8 mouse cellular contexts compared by ENCODE assay signal in the genomic region with DNA sequence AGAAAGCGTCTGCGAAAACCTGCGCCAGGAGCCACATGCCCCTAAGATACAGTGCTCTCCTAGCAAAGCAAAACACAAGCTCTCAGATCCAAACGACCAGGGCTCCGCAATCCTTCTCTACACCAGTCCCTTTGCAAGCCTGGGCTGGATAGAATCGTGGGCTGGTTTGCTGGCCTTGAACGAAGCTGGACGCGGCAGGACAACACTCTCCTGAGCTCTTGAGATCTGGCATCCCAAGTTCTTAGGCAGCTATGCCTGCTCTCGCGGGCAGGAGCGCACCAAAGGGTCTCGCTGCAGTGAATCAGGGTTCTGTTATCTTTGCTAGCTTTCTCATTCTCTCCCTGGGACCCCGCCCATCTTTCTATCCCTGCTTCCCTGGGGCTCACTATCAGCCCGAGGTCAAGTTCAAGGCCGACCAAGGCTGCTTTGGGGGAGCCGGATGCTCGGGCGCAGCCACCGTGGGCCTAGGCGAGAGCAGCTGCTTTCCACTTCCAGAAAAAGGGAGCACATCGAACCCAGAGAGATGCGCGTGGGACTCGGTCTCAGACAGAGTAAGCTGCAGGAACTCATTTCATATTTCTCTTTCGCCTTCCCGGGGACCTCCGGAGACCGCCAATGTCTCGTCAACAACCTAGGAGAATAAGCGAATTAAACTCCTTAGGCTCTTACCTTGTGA. TPM values are rescaled to one million over a fixed set of nuclear protein-coding genes. Genes with fewer than 3 reads are reported as not detected.
A peak's percentile ranks its signal among the peaks of the same experiment; 100 is the strongest.
DNase-seq lines count a peak whose midpoint lies in the region; ATAC-seq and TF ChIP-seq lines count a peak whose summit lies in the region.

No protein-coding gene starts in this region.

- peak overlapping the region; percentile 73 to 100 (median 74) for H3K4me3 ChIP-seq in CH12.LX (replicated peaks in 1 of 3; ENCODE audit: low read depth in 2 of 3, low read length in 2 of 3, poor library complexity in 1 of 3)
- H3K4me3 ChIP-seq in embryonic facial prominence, embryonic 12.5 days: peak overlapping the region; percentile 75
- peak overlapping the region; percentile 71 for H3K4me3 ChIP-seq in heart, embryonic 14.5 days (ENCODE audit: control insufficient read depth in 1 of 2, insufficient read depth in 1 of 2, low read depth in 1 of 2, low read length in 2 of 2)
- H3K4me3 ChIP-seq in lung, adult 2 months (replicated peaks; ENCODE audit: extremely low read depth, low read depth, low read length): peak overlapping the region; percentile 86
- H3K4me3 ChIP-seq in olfactory bulb, adult 2 months (ENCODE audit: insufficient read depth, low read depth, low read length): peak overlapping the region; percentile 91
- H3K4me3 ChIP-seq in thymus, adult 2 months (ENCODE audit: control insufficient read depth, insufficient read depth, low read length): peak overlapping the region; percentile 57

- H3K9ac ChIP-seq in CH12.LX (ENCODE audit: insufficient read depth, low read depth): peak overlapping the region; percentile 67
- peak overlapping the region; percentile 80 for H3K9ac ChIP-seq in embryonic facial prominence, embryonic 12.5 days
- H3K9ac ChIP-seq in heart, embryonic 14.5 days (ENCODE audit: low read length): peak overlapping the region; percentile 80

- under 1% methylated on average over 31 of the region's 31 CpGs for WGBS in embryonic facial prominence, embryonic 12.5 days
- under 1% methylated on average over 31 of the region's 31 CpGs for WGBS in heart, embryonic 14.5 days
- under 1% methylated on average over 31 of the region's 31 CpGs for WGBS in lung, adult 2 months
- WGBS in olfactory bulb, adult 2 months: under 1% methylated on average over 31 of the region's 31 CpGs
- under 1% methylated on average over 31 of the region's 31 CpGs for WGBS in thymus, adult 2 months

- no peak overlapping the region; the same call in 1 of the 2 replicates for H3K27ac ChIP-seq in CH12.LX (ENCODE audit: insufficient read depth, low read depth)
- H3K27ac ChIP-seq in embryonic facial prominence, embryonic 12.5 days: peak overlapping the region; percentile 88
- peak overlapping the region; percentile 91 to 92 for H3K27ac ChIP-seq in heart, embryonic 14.5 days (replicated peaks in 1 of 2; ENCODE audit: control insufficient read depth in 1 of 2, insufficient read depth in 1 of 2, low read depth in 2 of 2, low read length in 2 of 2)
- peak overlapping the region; percentile 81 for H3K27ac ChIP-seq in olfactory bulb, adult 2 months (ENCODE audit: insufficient read depth, low read depth, low read length)
- H3K27ac ChIP-seq in thymus, adult 2 months (ENCODE audit: control insufficient read depth, insufficient read depth, low read length): peak overlapping the region; percentile 73

- in situ Hi-C loops in CH12.LX (cut with MboI; ENCODE audit: low pct_ligation_motif_present, low pct_unique_long_range_greater_than_20kb, low sequenced_read_pairs): no loop called here

- H3K4me2 ChIP-seq in CH12.LX (ENCODE audit: insufficient read depth, low read depth, poor library complexity, severe bottlenecking): peak overlapping the region; percentile 52
- peak overlapping the region; percentile 69 for H3K4me2 ChIP-seq in embryonic facial prominence, embryonic 12.5 days (replicated peaks)
- peak overlapping the region; percentile 72 for H3K4me2 ChIP-seq in heart, embryonic 14.5 days (ENCODE audit: low read length)

- no peak for TF ChIP-seq CTCF in CH12.LX (conservative IDR thresholded peaks at IDR 0.05 in 1 of 2, IDR thresholded peaks at IDR 0.05 in 1 of 2; ENCODE audit: low read depth in 2 of 2, low read length in 2 of 2)
- TF ChIP-seq CTCF in lung, adult 2 months (IDR thresholded peaks at IDR 0.05; ENCODE audit: insufficient read depth, low read length): no peak
- TF ChIP-seq CTCF in olfactory bulb, adult 2 months (IDR thresholded peaks at IDR 0.05; ENCODE audit: insufficient read depth, low read depth, low read length): peak; percentile 26; the same call in 1 of the 2 replicates
- TF ChIP-seq CTCF in thymus, adult 2 months (IDR thresholded peaks at IDR 0.05; ENCODE audit: borderline replicate concordance, control insufficient read depth, extremely low read depth, insufficient read depth, low read length, poor library complexity): no peak

- TF ChIP-seq RAD21 in CH12.LX (IDR thresholded peaks at IDR 0.05; ENCODE audit: low read depth, low read length): no peak

- no peaks in the 10 kb centered on the region for H3K27me3 ChIP-seq in CH12.LX (replicated peaks)
- no peaks in the 10 kb centered on the region for H3K27me3 ChIP-seq in embryonic facial prominence, embryonic 12.5 days
- H3K27me3 ChIP-seq in heart, embryonic 14.5 days (ENCODE audit: control insufficient read depth, insufficient read depth, low read length): no peaks in the 10 kb centered on the region
- no peaks in the 10 kb centered on the region for H3K27me3 ChIP-seq in thymus, adult 2 months (ENCODE audit: control insufficient read depth, insufficient read depth, low read length)

- peaks cover 0 to 27% of the 10 kb centered on the region in 2 experiments; a peak in 2 of 4 replicates for H3K4me1 ChIP-seq in CH12.LX (ENCODE audit: control insufficient read depth in 1 of 2, insufficient read depth in 2 of 2)
- peaks cover 9% of the 10 kb centered on the region for H3K4me1 ChIP-seq in embryonic facial prominence, embryonic 12.5 days
- peaks cover 9 to 26% of the 10 kb centered on the region in 2 experiments for H3K4me1 ChIP-seq in heart, embryonic 14.5 days (ENCODE audit: control insufficient read depth in 2 of 2, insufficient read depth in 2 of 2, low read length in 2 of 2)
- H3K4me1 ChIP-seq in lung, adult 2 months (ENCODE audit: control insufficient read depth, insufficient read depth, low read length): no peaks in the 10 kb centered on the region; the same call in 1 of the 2 replicates
- no peaks in the 10 kb centered on the region for H3K4me1 ChIP-seq in olfactory bulb, adult 2 months (ENCODE audit: control insufficient read depth, insufficient read depth, low read length)
- peaks cover 8% of the 10 kb centered on the region for H3K4me1 ChIP-seq in thymus, adult 2 months (replicated peaks; ENCODE audit: control insufficient read depth, insufficient read depth, low read length)

- peak; percentile 37 for DNase-seq in CH12.LX (ENCODE audit: extremely low read depth)
- DNase-seq in adrenal gland, postnatal 25 days: peak; percentile 47
- DNase-seq in kidney, postnatal 14 days: peak; percentile 46
- peak; percentile 59 for DNase-seq in lung, adult 2 months
- DNase-seq in thymus, adult 2 months: peak; percentile 57

- dilution Hi-C loops in CH12.LX (cut with MboI; ENCODE audit: extremely low pct_ligation_motif_present, extremely low pct_unique_long_range_greater_than_20kb, low sequenced_read_pairs): no loop called here

- no peaks in the 10 kb centered on the region for H3K36me3 ChIP-seq in CH12.LX (replicated peaks in 1 of 2; ENCODE audit: control insufficient read depth in 1 of 2, insufficient read depth in 1 of 2, low read length in 1 of 2)
- H3K36me3 ChIP-seq in embryonic facial prominence, embryonic 12.5 days: no peaks in the 10 kb centered on the region
- no peaks in the 10 kb centered on the region for H3K36me3 ChIP-seq in heart, embryonic 14.5 days (ENCODE audit: control insufficient read depth, insufficient read depth, low read length)
- H3K36me3 ChIP-seq in thymus, adult 2 months (ENCODE audit: control insufficient read depth, insufficient read depth, low read length): no peaks in the 10 kb centered on the region

- 0 out of 2 replicates have a peak, but pooled peaks have one; percentile 14 for ATAC-seq in embryonic facial prominence, embryonic 12.5 days (ENCODE audit: insufficient number of reproducible peaks, insufficient read depth, low FRiP score, low TSS enrichment)
- no peak for ATAC-seq in heart, embryonic 14.5 days (ENCODE audit: insufficient number of reproducible peaks, insufficient read depth, low FRiP score, low read depth)

- H3K79me2 ChIP-seq in CH12.LX (replicated peaks; ENCODE audit: control insufficient read depth, extremely low read depth, insufficient read depth, poor library complexity, severe bottlenecking): peaks cover 15% of the 10 kb centered on the region

- no peaks in the 10 kb centered on the region for H3K9me3 ChIP-seq in CH12.LX (replicated peaks; ENCODE audit: low read length)
- H3K9me3 ChIP-seq in embryonic facial prominence, embryonic 12.5 days: no peaks in the 10 kb centered on the region
- no peaks in the 10 kb centered on the region for H3K9me3 ChIP-seq in heart, embryonic 14.5 days (ENCODE audit: control insufficient read depth, low read length)

- no peak for TF ChIP-seq POLR2A in CH12.LX (IDR thresholded peaks at IDR 0.05; ENCODE audit: low read depth, low read length)
- no peak for TF ChIP-seq POLR2A in lung, adult 2 months (IDR thresholded peaks at IDR 0.05; ENCODE audit: borderline replicate concordance, extremely low read depth, low read depth, low read length)
- TF ChIP-seq POLR2A in olfactory bulb, adult 2 months (IDR thresholded peaks at IDR 0.05; ENCODE audit: insufficient read depth, low read depth, low read length): no peak
- no peak for TF ChIP-seq POLR2A in thymus, adult 2 months (IDR thresholded peaks at IDR 0.05; ENCODE audit: control insufficient read depth, extremely low read depth, insufficient read depth, low read length, poor library complexity)

- TF ChIP-seq EP300 in CH12.LX (IDR thresholded peaks at IDR 0.05; ENCODE audit: low read length): no peak

RNA-seq across cellular contexts. Expression of a gene that starts 0.5 kb away (rescaled TPM):
- total RNA-seq in CH12.LX (2012; rRNA removed) (9.8 and 10.5 TPM in 2 replicates), CH12.LX (2014; rRNA removed) (15.1 and 27.1 TPM in 2 replicates)
- 11.0 and 17.1 TPM in 2 replicates for polyA plus RNA-seq in CH12.LX (2012; ENCODE audit: insufficient read length, low read depth)
- 40.9 and 59.4 TPM in 2 replicates for total RNA-seq in adrenal gland, postnatal 25 days (2021)
- polyA plus RNA-seq in embryonic facial prominence, embryonic 12.5 days (2016; fragmentation: Nextera tagmentation; extraction: Ambion mirVana): 4.3 and 5.2 TPM in 2 replicates
- 17.1 and 17.2 TPM in 2 replicates for polyA plus RNA-seq in heart, embryonic 14.5 days (2014; fragmentation: Nextera tagmentation; extraction: Ambion mirVana)
- 1.5 and 2.9 TPM in 2 replicates for polyA plus RNA-seq in lung, adult 2 months (2012; rRNA removed)
- not detected in 2 replicates for polyA plus RNA-seq in olfactory bulb, adult 2 months (2012; ENCODE audit: insufficient read depth, insufficient read length, low replicate concordance, missing spikeins)
- 3.5 and 4.7 TPM in 2 replicates for polyA plus RNA-seq in thymus, adult 2 months (2012; rRNA removed)

RNA-seq across cellular contexts. Expression of a gene that starts 46.1 kb away (rescaled TPM):
- total RNA-seq in CH12.LX (2012; rRNA removed): 9.0 and 9.9 TPM in 2 replicates
- total RNA-seq in CH12.LX (2014; rRNA removed): 18.9 and 20.6 TPM in 2 replicates
- 12.8 and 14.4 TPM in 2 replicates for polyA plus RNA-seq in CH12.LX (2012; ENCODE audit: insufficient read length, low read depth)
- total RNA-seq in adrenal gland, postnatal 25 days (2021): 14.6 and 19.4 TPM in 2 replicates
- polyA plus RNA-seq in embryonic facial prominence, embryonic 12.5 days (2016; fragmentation: Nextera tagmentation; extraction: Ambion mirVana): 1.9 and 2.5 TPM in 2 replicates
- 4.9 and 5.3 TPM in 2 replicates for polyA plus RNA-seq in heart, embryonic 14.5 days (2014; fragmentation: Nextera tagmentation; extraction: Ambion mirVana)
- polyA plus RNA-seq in lung, adult 2 months (2012; rRNA removed): 9.9 and 11.6 TPM in 2 replicates
- polyA plus RNA-seq in olfactory bulb, adult 2 months (2012; ENCODE audit: insufficient read depth, insufficient read length, low replicate concordance, missing spikeins): not detected in 2 replicates
- polyA plus RNA-seq in thymus, adult 2 months (2012; rRNA removed): 13.9 and 15.7 TPM in 2 replicates
